Mouse (Mus musculus) adrenal gland, adult 8-10 months (tissue): ENCODE results near the gene Gzmm. TPM values are rescaled to one million over a fixed set of nuclear protein-coding genes. Genes with fewer than 3 reads are reported as not detected.

ENCODE experiments used
- DNase-seq: peaks from one replicate; pipeline ENCODE4 v3.0.0; 2022
- total RNA-seq, 4 experiments: library from RNA; stranded (reverse); gene quantifications; 2 replicates each; pipeline ENCODE4 v1.2.4; 2022

The Gzmm gene
- total RNA-seq, 4 experiments from 2014 or later: 1.2 to 2.2 (median 1.7) TPM

DNA sequence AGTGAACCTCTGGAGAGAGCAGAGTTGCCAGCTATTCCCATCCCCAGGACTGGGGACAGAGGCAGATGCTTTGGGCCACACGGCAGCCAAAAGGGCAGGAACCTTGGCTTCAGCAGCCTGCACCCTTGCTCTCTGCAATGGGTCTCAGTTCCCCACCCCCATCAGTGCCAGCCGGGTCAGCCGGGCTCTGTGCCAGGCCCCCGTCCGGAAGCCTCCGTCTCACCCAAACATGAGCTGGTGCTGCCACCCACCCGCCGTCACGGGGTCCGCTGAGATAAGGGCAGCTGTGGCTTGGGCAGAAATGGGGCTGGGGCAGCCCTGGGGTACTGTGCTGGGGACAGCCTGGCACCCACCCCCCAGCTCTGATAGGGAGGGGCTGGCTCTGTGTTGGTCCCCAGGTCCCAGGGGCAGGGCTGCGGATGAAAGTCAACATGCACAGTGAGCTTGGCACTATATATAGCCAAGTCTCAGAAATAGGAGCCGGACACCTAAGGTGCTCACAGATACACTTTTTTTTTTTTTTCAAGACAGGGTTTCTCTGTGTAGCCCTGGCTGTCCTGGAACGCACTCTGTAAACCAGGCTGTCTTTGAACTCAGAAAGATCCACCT, 40.6 kb downstream of the Gzmm start:
- DNase-seq: no peak

DNA sequence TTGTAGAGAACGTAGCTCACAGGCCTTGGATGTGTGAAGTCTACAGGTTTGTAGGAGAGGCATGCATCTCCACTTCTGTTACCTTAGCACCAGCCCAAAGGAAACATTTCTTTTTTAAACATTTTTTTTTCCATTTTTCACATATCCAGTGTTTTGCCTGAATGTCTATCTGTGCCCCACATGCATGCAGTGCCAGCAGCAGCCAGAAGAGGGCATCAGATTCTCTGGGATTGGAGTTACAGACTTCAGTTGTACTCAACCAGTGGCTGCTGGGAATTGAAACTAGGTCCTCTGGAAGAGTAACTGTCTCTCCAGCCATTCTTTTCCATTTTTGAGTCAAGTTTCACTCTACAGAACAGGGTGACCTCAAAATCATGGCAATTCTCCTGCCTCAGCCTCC, 43.7 kb downstream of the Gzmm start:
- no peak for DNase-seq

DNA sequence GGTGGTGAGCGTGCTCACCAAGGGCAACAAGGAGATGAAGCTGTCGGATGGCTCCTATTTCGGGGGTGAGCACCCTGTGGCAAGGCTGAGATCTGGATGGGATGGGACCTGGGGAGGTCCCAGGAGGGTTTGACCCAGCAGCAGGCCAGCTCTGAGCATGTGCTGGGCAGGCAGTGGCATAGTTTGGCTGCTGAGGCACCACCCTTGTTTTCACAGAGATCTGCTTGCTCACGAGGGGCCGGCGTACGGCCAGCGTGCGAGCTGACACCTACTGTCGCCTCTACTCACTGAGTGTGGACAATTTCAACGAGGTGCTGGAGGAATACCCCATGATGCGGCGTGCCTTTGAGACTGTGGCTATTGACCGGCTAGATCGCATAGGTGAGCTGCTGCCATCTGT, 45.0 kb downstream of the Gzmm start:
- DNase-seq: no peak

- DNase-seq: no peak
These were observed 46.5 kb downstream of the Gzmm start for GRCm38 (mm10) chr10:79735361-79735760.

DNA sequence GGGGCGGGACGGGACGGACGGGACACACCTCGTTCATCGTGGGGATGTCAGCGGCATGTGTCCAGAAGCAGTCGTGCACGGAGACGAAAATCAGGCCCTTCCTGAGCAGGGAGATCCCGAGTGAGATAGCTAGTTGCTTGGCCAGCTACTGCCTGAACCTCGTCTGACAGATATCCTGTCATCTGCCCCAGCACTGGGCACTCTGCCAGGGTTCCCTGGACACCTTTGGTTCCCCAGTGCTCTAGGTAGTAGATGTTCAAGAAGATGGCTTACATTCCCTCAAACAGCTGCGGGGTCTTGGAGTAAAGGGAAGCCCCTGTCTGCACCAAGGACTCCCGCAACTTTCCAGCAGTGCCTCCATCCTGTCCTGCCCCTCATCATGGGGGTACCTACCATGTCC, 47.9 kb downstream of the Gzmm start:
- DNase-seq: no peak

DNA sequence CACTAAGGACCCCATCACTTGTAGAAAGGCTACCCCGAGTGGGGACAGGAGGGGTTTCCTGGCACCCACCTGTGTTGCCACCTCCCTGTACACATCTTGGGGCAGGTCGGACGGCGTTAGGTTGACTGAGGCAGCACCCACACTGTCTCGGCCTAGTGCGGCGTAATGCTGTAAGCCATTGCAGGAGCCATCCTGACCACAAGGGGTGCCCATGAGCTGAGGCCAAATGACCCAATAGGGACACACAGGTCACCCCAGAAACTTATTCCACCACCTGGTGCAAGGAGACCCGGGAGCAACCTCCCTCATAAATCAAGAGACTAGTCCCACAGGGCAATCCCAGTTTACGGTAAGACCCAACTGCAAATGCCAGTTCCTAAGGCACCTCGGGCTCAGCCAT, 49.4 kb downstream of the Gzmm start:
- no peak for DNase-seq

GRCm38 (mm10) chr10:79739234-79739633, 50.4 kb downstream of the Gzmm start:
- no peak for DNase-seq

GRCm38 (mm10) chr10:79740863-79741262, 52.0 kb downstream of the Gzmm start:
- DNase-seq: no peak

DNA sequence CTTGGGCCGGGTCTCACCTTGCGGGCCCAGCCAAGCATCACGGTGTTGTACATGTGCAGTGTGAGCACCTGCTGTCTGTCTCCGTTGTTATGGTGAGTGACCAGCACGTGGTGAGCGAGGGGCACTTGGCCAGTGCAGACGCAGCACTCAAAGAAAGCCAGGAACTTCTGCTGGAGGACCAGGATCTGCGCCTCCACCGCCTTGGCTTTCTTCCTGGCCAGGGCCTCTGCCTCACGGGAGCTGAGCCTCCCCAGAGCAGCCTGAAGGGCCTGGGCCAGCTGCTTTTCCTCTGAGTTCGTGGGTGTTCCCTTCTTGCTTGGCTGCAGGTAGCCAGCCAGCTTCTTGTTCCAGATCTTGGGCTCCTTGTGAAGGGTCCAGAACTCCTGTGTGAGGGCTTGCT, 54.3 kb downstream of the Gzmm start:
- no peak for DNase-seq

DNA sequence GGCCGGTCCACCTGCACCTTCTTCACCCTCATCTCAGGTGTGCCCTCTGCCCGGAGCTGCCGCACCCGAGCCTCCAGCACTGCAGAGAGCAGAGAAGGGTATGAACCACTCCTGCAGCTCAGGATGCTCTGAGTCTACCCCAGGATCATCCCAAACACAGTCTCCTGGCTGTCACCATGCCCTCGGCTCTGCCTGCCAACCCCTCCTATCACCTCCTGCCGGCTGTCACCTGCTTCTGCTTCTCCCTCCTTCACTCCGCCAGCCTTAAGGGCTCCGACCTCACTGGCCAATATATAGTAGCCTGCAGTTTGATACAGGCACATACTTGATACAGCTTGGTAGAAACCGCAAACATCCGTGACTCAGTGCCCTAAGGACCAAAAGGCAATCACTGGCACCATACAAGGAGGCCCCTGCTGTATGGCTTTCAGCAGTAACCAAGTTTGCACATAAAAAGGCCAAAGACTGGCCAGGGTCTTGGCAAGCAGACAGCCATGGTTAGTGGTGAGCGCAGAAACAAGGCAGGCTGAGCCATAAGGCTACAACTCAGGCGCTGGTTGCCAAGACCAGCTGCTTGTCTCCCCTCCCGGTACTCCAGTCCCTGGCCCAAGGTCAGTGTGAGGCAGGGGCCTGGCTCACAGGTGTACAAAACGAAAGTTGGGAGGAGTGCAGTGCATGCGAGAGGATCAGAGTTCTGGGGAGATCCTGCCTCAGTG, 55.0 kb downstream of the Gzmm start:
- no peak for DNase-seq

Other genes with a start within 250 kb of the Gzmm start
- not detected for gene Vmn2r83, start 220.3 kb upstream of the Gzmm start, total RNA-seq
- 10 to 100 TPM; 21.3 to 49.8 (median 30.1) TPM for gene Plpp2, start 155.2 kb upstream of the Gzmm start, total RNA-seq
- 10 to 100 TPM; 24.2 to 49.8 (median 41.4) TPM for gene Mier2, start 133.8 kb upstream of the Gzmm start, total RNA-seq
- not detected for gene Theg, start 101.7 kb upstream of the Gzmm start, total RNA-seq
- gene C2cd4c, start 75.0 kb upstream of the Gzmm start, total RNA-seq: under 1 TPM; 0.12 to 0.31 (median 0.17) TPM
- 10 to 100 TPM in 1 of 4 experiments, 1 to 10 TPM in 3; 3.6 to 11.4 (median 6.0) TPM for gene Shc2, start 51.1 kb upstream of the Gzmm start, total RNA-seq
- gene Odf3l2, start 43.3 kb upstream of the Gzmm start, total RNA-seq: not detected
- not detected for gene Madcam1, start 24.5 kb upstream of the Gzmm start, total RNA-seq
- gene Tpgs1, start 19.7 kb upstream of the Gzmm start, total RNA-seq: 10 to 100 TPM; 37.8 to 41.6 (median 39.3) TPM
- gene Cdc34, start 6.8 kb upstream of the Gzmm start, total RNA-seq: 10 to 100 TPM; 50.9 to 77.7 (median 69.2) TPM
- 100 to 1,000 TPM; 578 to 598 (median 581) TPM for gene Bsg, start 15.5 kb downstream of the Gzmm start, total RNA-seq
- gene Hcn2, start 27.6 kb downstream of the Gzmm start, total RNA-seq: 10 to 100 TPM in 2 of 4 experiments, 1 to 10 TPM in 2; 8.1 to 10.9 (median 10.3) TPM
- gene Polrmt, start 57.6 kb downstream of the Gzmm start, total RNA-seq: 10 to 100 TPM; 58.5 to 79.0 (median 70.8) TPM
- gene Fgf22, start 66.1 kb downstream of the Gzmm start, total RNA-seq: 1 to 10 TPM in 2 of 4 experiments, under 1 TPM in 1, not detected in 1; 0.38 to 1.2 (median 1.1) TPM
- gene Rnf126, start 77.9 kb downstream of the Gzmm start, total RNA-seq: 10 to 100 TPM; 45.2 to 61.9 (median 50.8) TPM
- 10 to 100 TPM in 2 of 4 experiments, 1 to 10 TPM in 2; 8.8 to 55.0 (median 26.2) TPM for gene Fstl3, start 88.3 kb downstream of the Gzmm start, total RNA-seq
- under 1 TPM in 2 of 4 experiments, not detected in 2; 0.13 to 0.38 TPM for gene Prss57, start 101.9 kb downstream of the Gzmm start, total RNA-seq
- gene Palm, start 104.6 kb downstream of the Gzmm start, total RNA-seq: 100 to 1,000 TPM in 2 of 4 experiments, 10 to 100 TPM in 2; 72.7 to 123 (median 96.1) TPM
- gene Misp, start 132.0 kb downstream of the Gzmm start, total RNA-seq: under 1 TPM; 0.64 to 0.95 (median 0.70) TPM
- gene Ptbp1, start 165.4 kb downstream of the Gzmm start, total RNA-seq: 100 to 1,000 TPM; 249 to 275 (median 255) TPM
- under 1 TPM in 1 of 4 experiments, not detected in 3; 0.35 TPM for gene Prtn3, start 185.5 kb downstream of the Gzmm start, total RNA-seq
- gene Plppr3, start 185.6 kb downstream of the Gzmm start, total RNA-seq: 1 to 10 TPM; 1.7 to 4.3 (median 3.0) TPM
- not detected for gene Elane, start 197.2 kb downstream of the Gzmm start, total RNA-seq
- 1,000 to 10,000 TPM in 2 of 4 experiments, 100 to 1,000 TPM in 2; 123 to 1,857 (median 821) TPM for gene Cfd, start 201.8 kb downstream of the Gzmm start, total RNA-seq
- gene Med16, start 219.9 kb downstream of the Gzmm start, total RNA-seq: 10 to 100 TPM; 50.9 to 60.7 (median 57.8) TPM
- not detected for gene Gm26602, start 221.8 kb downstream of the Gzmm start, total RNA-seq
- gene Kiss1r, start 228.0 kb downstream of the Gzmm start, total RNA-seq: 1 to 10 TPM; 1.1 to 5.6 (median 4.0) TPM
- 100 to 1,000 TPM in 3 of 4 experiments, 10 to 100 TPM in 1; 99.4 to 132 (median 112) TPM for gene R3hdm4, start 232.2 kb downstream of the Gzmm start, total RNA-seq
- 1 to 10 TPM; 5.3 to 9.8 (median 7.5) TPM for gene Arid3a, start 238.0 kb downstream of the Gzmm start, total RNA-seq